Mouse (Mus musculus) liver, embryonic 11.5 days (tissue): Measurements from ENCODE around the gene Qrich1. TPM values are rescaled to one million over a fixed set of nuclear protein-coding genes. Genes with fewer than 3 reads are reported as not detected.
A peak's percentile ranks its signal among the peaks of the same experiment; 100 is the strongest.

Experiments used
- ATAC-seq: fragments of 200-750 bp; cut with Nextera tagmentation; replicated peaks from 2 replicates; pipeline ENCODE4 v1.8.0; 2017; ENCODE audit warnings: moderate number of reproducible peaks, mild to moderate bottlenecking, moderate TSS enrichment, moderate library complexity; ENCODE audit not compliant: low FRiP score
- DNase-seq: peaks from one replicate; pipeline ENCODE4 v3.0.0-alpha.2; 2017; ENCODE audit warnings: low spot score
- H3K27ac ChIP-seq: fragments of 300-500 bp; sonication (generic); 2 replicates; pipeline ENCODE4 v1.5.1; 2014; ENCODE audit warnings: mild to moderate bottlenecking, low read depth, low read length, control low read depth
- H3K27me3 ChIP-seq: fragments of 300-500 bp; sonication (generic); replicated peaks from 2 replicates; pipeline ENCODE4 v1.6.1; 2014; ENCODE audit warnings: low read length, mixed read lengths; ENCODE audit not compliant: control insufficient read depth, insufficient read depth
- H3K36me3 ChIP-seq: fragments of 300-500 bp; sonication (generic); 2 replicates; pipeline ENCODE4 v1.6.1; 2014; ENCODE audit warnings: mild to moderate bottlenecking, low read length, moderate library complexity, mixed read lengths; ENCODE audit not compliant: control insufficient read depth, insufficient read depth
- H3K4me1 ChIP-seq: fragments of 300-500 bp; sonication (generic); replicated peaks from 2 replicates; pipeline ENCODE4 v1.6.1; 2014; ENCODE audit warnings: low read length, mixed read lengths; ENCODE audit not compliant: control insufficient read depth, insufficient read depth
- H3K4me2 ChIP-seq: fragments of 300-500 bp; sonication (generic); 2 replicates; pipeline ENCODE4 v1.6.1; 2014; ENCODE audit warnings: mild to moderate bottlenecking, control low read depth, moderate library complexity
- H3K4me3 ChIP-seq: fragments of 300-500 bp; sonication (generic); 2 replicates; pipeline ENCODE4 v1.5.1; 2014; ENCODE audit warnings: low read depth, low read length, control low read depth
- H3K9ac ChIP-seq: fragments of 300-500 bp; sonication (generic); 2 replicates; pipeline ENCODE4 v1.6.1; 2014; ENCODE audit warnings: low read depth, low read length, control low read depth
- H3K9me3 ChIP-seq: fragments of 300-500 bp; sonication (generic); 2 replicates; pipeline ENCODE4 v1.6.1; 2016; ENCODE audit warnings: low read length, inconsistent platforms, mixed read lengths; ENCODE audit not compliant: control insufficient read depth
- WGBS: fragments of 180-500 bp; shearing (Covaris S2); extraction: QIAGEN DNeasy Blood & Tissue Kit; methylation state at CpG from one replicate; pipeline ENCODE4 v1.1.7; 2014; 5-methylcytosine and 5-hydroxymethylcytosine counted together
- polyA plus RNA-seq: library from polyadenylated mRNA; unstranded; fragments of >200 nt; fragmentation: Nextera tagmentation; extraction: Ambion mirVana; gene quantifications from 2 replicates; pipeline ENCODE4 v1.2.1, GENCODE M21; 2014

Gene Qrich1
- polyA plus RNA-seq, 1 experiment from 2014 or later = 106 TPM

DNA sequence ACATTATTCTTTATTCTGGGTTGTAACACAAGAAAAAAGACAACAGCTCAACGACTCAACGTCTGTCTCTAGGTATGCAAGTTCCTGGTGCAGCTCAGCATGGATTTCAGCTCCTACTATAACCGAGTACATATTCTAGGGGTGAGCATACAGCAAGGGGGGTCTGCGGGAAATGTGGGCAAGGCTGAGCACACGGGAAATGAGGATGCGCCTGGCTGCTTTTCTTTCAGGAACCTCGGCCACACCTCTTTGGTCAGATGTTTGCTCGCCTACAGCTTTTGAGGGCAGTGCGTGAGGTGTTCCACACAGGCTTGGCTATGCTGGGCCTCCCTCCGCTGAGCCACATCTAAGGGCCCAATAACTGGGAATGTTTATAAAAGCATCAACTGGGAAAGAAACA is 55.7 kb downstream of the Qrich1 start:
- no peak overlapping the region for H3K27ac ChIP-seq
- no peak overlapping the region for H3K9ac ChIP-seq
- peaks cover 36% of the 10 kb centered on the region for H3K4me1 ChIP-seq
- H3K9me3 ChIP-seq = no peaks in the 10 kb centered on the region
- no peaks in the 10 kb centered on the region for H3K27me3 ChIP-seq
- H3K36me3 ChIP-seq = peaks cover 34% of the 10 kb centered on the region
- DNase-seq (no peak), ATAC-seq (no peak)
- no peak overlapping the region for H3K4me2 ChIP-seq
- peak overlapping the region; percentile 6; the same call in 1 of the 2 replicates for H3K4me3 ChIP-seq
- 89% methylated on average over 10 of the region's 10 CpGs for WGBS

DNA sequence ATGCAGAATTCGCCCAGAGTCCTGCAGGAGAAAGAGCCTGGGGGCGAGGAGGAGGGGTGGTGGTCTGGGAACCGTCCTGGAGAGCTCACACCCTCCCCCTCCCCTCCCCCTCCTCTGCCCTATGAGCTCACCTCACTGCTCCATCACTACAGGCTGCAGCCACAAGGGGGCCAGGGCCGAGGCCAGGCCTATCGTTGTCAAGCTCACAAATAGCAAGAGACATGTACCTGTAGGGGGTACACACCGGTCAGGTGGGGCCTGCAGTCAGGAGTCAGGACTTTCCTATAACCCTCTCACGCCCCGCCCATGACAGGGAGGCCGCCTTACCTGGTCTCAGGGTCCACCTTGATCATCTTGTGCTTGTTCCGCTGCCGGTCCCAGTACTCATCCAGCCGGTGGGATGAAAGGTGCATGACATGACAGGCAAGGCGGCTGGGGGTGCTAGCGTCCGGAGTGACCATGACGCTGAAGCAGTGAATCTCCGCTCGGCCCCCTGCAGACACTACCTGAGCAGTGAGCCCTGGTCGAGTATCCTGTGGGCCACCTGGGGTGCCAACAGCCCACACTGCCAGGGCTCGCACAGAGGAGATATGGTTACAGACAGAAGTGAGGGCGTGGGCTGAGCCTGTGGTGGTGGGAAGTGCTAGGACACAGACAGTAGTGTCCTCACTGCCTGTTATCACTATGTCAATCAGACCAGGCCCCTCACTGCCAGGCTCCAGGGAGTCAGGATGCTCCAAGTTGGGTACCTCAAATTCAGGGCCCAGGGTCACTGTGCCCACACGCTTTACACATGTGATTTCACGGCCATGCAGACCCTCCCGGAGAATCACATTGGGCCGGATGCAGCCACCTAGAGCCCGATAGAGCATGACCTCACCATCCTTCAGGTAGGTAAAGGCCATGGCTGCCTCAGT is 57.4 kb downstream of the Qrich1 start:
- Histone ChIP-seq H3K4me3 (no peak overlapping the region), H3K36me3 (peaks cover 34% of the 10 kb centered on the region), H3K9ac (no peak overlapping the region), H3K4me2 (no peak overlapping the region), H3K27me3 (no peaks in the 10 kb centered on the region), H3K27ac (no peak overlapping the region), H3K4me1 (peaks cover 28% of the 10 kb centered on the region), H3K9me3 (no peaks in the 10 kb centered on the region)
- ATAC-seq = no peak
- WGBS = 61% methylated on average over 26 of the region's 26 CpGs
- peak; percentile 66 for DNase-seq

DNA sequence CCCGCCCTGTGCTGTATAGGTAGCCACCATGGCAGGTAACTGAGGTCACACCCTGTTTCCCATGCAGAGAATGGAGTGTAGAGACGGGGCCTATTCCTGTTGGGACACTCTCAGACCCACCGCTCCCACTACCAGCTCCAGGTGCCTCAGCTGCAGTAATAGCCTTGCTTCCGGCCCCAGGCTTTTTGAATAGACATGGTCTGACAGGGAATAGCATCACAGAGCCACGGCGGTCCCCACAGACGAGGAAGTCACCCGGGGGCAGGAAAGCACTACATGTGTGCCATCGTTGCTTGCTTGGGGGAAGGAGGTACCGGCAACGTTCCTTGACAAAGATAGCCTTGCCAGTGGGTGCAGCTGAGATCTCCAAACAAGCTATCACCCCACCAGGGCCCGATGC is 58.3 kb downstream of the Qrich1 start:
- H3K4me2 ChIP-seq = no peak overlapping the region
- H3K4me1 ChIP-seq = peaks cover 30% of the 10 kb centered on the region
- H3K27me3 ChIP-seq = no peaks in the 10 kb centered on the region
- no peak overlapping the region for H3K4me3 ChIP-seq
- no peak overlapping the region for H3K27ac ChIP-seq
- WGBS = 83% methylated on average over 12 of the region's 12 CpGs
- ATAC-seq (no peak), DNase-seq (no peak)
- no peaks in the 10 kb centered on the region for H3K9me3 ChIP-seq
- no peak overlapping the region for H3K9ac ChIP-seq
- peaks cover 34% of the 10 kb centered on the region for H3K36me3 ChIP-seq

DNA sequence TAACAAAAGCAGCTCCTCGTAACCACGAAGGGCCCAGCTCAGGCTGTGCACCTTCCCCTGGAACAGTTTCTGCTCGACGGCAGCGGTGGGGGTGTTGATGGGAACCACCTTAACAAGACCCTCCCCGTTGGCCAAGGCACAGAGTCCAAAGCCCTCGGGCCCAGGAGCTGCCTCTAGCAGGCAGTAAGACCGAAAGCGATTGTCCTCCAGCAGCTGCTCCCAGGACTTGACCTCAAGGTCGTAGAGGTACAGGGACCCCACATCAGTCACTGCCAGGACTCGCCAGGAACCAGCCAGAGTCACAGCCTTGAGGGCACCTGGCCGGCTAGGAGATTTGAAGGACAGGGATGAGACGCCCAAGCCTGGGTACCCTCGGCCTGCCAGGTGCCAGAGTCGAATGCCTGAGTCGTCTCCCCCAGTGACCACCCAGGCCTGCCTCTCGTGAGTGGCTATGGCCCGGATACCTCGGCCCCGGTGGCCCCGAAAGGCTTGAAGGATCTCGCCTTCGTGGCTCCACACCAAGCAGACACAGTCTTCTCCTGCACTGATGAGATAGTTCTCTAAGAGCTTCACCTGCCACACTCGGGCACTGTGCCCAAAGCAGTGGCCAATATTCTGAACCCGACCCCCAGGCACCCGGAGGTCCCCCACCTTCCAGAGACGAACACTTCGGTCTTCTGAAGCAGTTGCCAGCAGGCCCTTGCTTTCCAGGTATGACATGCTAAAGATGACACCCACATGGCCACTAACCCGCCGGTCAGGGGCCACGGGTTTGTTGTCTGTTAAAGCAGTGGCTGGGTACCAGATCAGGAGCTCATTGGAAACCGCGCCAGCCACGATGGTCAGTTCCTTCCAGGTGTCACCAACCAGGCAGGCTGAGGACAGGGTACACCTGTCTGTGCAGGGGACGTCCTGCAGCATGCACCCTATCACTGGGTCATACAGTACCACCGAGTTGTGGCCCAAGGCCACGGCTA is 59.0 kb downstream of the Qrich1 start:
- Histone ChIP-seq H3K4me1 (peaks cover 23% of the 10 kb centered on the region), H3K27me3 (no peaks in the 10 kb centered on the region), H3K9me3 (no peaks in the 10 kb centered on the region), H3K9ac (no peak overlapping the region), H3K4me2 (no peak overlapping the region), H3K36me3 (peaks cover 34% of the 10 kb centered on the region), H3K4me3 (no peak overlapping the region), H3K27ac (no peak overlapping the region)
- DNase-seq (no peak), ATAC-seq (no peak)
- 87% methylated on average over 37 of the region's 37 CpGs for WGBS

DNA sequence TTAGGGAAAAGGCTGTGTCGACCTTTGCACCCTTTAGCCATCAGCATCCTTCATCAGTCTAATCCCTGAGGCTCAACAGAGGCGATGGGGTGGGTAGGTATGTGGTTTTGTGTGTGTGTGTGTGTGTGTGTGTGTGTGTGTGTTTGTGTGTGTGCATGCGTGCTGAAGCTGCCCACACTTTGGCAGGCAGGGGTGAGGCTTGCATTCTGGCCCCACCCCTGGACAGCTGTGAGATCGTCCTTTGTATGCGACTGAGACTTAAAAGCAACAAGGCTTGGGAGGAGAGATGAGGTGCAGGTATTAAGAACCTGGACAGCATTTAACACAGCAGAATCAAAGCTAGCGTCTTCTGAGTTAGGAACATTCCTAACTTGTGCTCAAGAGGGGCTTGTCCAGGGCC is 60.4 kb downstream of the Qrich1 start:
- Histone ChIP-seq H3K36me3 (peaks cover 28% of the 10 kb centered on the region), H3K27me3 (no peaks in the 10 kb centered on the region), H3K4me1 (peaks cover 20% of the 10 kb centered on the region), H3K9me3 (no peaks in the 10 kb centered on the region), H3K4me2 (peak overlapping the region; percentile 90), H3K4me3 (0 out of 2 replicates have a peak overlapping the region, but pooled peaks have one; percentile 6), H3K27ac (no peak overlapping the region), H3K9ac (no peak overlapping the region)
- DNase-seq (no peak), ATAC-seq (no peak)
- 62% methylated on average over 6 of the region's 6 CpGs for WGBS

DNA sequence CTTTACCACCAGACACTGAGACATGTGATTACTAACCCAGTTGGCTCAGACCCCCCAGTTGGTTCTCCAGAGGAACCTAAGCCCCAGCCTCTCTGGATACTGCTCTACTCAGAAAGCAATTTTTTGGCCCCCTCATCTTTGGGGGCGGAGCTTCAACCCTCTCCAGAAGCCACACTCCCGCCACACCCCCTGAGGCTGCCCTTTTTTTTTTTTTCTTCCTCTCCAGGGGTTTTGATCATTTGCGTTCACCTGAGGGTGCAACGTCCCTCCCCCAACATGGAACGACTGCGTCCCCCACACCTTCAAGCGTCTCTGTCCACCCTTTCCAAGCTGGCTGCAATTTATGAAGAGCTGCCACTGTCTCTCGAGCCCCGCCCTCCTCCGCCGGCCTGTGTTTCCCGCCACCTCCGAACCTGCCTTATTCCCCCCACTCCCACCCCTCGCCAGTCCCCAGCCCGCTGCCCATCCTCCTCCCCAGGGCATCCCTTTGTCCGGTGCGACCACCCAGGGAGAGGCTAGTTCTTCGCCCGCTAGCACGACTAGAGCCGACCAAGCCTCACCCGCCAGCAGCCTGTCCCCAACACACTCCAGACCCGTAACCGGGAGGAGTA is 61.4 kb downstream of the Qrich1 start:
- Histone ChIP-seq H3K27me3 (no peaks in the 10 kb centered on the region), H3K36me3 (peaks cover 19% of the 10 kb centered on the region), H3K4me2 (peak overlapping the region; percentile 90), H3K9ac (peak overlapping the region; percentile 76), H3K4me1 (peaks cover 20% of the 10 kb centered on the region), H3K27ac (peak overlapping the region; percentile 82), H3K4me3 (peak overlapping the region; percentile 78), H3K9me3 (no peaks in the 10 kb centered on the region)
- WGBS = under 1% methylated on average over 24 of the region's 24 CpGs
- no peak for DNase-seq
- peak; percentile 27; the same call in 1 of the 2 replicates for ATAC-seq

DNA sequence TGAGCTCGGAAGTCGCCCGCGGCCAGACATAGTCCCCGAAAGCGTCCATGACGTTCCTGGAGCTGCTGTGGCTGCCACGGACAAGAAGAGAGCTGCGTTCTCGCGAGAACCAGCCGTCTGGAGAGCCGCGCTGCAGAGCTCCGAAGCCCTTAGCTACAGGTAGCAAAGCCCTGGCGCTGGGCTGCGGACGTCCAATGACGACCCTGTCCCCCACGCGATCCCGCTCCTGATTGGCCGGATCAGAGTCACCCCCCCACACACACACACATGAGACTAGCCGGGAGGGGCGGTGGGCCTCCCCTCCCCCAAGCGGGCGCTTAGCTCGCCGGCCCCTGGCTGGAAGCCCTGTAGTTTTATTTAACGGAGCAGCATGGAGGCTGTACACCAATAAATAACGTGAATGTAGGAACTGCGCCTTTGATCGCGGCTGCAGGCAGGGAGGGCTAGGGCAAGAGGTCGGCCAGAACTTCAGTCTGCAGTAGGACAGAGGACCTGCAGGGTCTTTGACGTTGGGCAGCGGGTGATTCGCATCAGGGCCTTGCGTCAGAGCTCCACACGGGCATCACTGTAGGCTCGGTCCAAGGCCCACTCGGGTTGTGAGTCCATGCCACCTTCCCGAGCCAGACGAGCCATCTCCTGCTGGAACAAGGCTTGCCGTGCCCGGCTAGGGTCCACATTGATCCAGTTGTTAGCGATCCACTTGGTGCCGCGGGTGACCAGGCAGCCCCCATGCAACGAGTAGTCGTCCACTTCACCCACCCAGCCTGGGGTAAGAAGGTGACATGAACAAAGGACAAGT is 62.1 kb downstream of the Qrich1 start, which contains the start of gene Wdr6:
Wdr6 (minus strand) TSS at position 195 of the 799 bp plus-strand sequence.
- Histone ChIP-seq H3K9me3 (no peaks in the 10 kb centered on the region), H3K9ac (peak within 1 kb of the TSS; percentile 76), H3K36me3 (peaks cover 14% of the 10 kb centered on the region; the same call in 1 of the 2 replicates), H3K27me3 (no peaks in the 10 kb centered on the region), H3K4me3 (peak within 1 kb of the TSS; percentile 78), H3K4me2 (peak within 1 kb of the TSS; percentile 90), H3K27ac (peak within 1 kb of the TSS; percentile 82), H3K4me1 (peaks cover 17% of the 10 kb centered on the region)
- peak; percentile 96 for ATAC-seq
- DNase-seq = peak; percentile 92
- 6% methylated on average over 51 of the region's 51 CpGs for WGBS
